Mouse (Mus musculus) adrenal gland, adult 8-10 months (tissue): ENCODE results near the gene Hoxd1. TPM values are rescaled to one million over a fixed set of nuclear protein-coding genes. Genes with fewer than 3 reads are reported as not detected.

Experiments used
- DNase-seq: peaks from one replicate; pipeline ENCODE4 v3.0.0; 2022
- total RNA-seq, 4 experiments: library from RNA; stranded (reverse); gene quantifications; 2 replicates each; pipeline ENCODE4 v1.2.4; 2022

The Hoxd1 gene
- not detected for total RNA-seq

- peak; percentile 20 for DNase-seq
Measured at GRCm38 (mm10) chr2:74762522-74763244, at the start of gene Hoxd1. Hoxd1 (plus strand) TSS chr2:74762980.

DNA sequence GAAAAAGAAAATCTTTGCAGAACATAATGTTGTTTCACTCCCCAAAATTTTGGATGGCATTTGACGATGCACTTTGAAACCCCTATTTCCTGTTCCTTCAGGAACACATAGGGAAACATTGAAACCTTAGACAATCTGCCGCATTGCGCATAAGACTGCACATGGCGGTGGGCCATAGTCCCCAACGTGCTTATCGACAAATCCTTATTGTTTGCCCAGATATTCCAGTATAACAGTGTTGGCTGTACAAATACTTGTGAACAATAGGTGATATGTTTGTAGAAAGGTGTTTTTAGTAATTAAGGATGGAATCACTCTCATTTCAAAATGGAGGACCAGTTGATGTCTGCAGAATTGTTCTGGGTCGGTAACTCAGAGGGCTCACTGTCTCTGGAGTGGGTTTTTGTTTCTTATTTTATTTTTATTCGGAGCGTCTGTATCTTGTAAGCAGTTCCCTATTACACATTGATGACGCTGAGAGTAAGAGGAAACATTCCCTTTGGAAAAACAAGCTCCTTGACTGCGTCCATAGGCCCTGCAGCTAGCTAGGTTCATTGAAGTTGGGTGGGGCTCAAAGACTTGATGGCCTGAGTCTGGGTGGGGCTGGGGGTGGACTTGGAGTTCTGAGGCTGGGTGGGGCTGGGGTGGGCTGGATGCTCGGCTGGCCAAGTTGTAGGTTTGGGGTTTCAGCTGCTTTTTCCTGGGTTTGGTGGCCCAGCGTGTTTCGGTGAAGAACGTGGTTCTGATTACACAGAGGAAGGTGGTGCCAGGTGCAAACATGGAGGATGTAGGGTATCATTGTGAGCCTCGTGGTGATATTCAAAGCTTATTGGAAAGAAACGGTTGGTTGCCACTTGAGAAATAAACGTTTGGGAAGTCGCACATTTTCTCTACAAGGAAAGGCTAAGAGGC lies 49.3 kb upstream of the Hoxd1 start:
- no peak for DNase-seq

GRCm38 (mm10) chr2:74714156-74714789 lies 48.5 kb upstream of the Hoxd1 start:
- no peak for DNase-seq

DNA sequence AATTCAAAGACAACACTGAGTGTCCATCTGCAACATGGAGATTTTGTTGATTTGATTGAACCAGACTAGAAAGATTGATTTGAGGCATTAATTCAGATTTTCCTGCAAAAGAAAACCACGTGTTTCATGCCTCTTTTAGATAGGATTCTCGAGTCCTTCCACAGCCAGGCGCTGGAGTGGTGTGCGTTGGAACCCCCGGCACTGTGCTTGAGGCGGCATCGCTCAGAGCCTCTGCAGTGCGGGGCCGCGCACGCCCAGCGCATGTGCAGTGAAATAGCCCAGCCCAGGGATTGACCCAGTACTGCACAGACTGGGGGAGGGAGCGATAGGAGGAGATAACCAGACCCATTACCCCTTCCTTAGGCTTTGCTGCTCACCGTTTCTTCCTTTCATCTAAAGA lies 47.9 kb upstream of the Hoxd1 start:
- DNase-seq = peak; percentile 45

DNA sequence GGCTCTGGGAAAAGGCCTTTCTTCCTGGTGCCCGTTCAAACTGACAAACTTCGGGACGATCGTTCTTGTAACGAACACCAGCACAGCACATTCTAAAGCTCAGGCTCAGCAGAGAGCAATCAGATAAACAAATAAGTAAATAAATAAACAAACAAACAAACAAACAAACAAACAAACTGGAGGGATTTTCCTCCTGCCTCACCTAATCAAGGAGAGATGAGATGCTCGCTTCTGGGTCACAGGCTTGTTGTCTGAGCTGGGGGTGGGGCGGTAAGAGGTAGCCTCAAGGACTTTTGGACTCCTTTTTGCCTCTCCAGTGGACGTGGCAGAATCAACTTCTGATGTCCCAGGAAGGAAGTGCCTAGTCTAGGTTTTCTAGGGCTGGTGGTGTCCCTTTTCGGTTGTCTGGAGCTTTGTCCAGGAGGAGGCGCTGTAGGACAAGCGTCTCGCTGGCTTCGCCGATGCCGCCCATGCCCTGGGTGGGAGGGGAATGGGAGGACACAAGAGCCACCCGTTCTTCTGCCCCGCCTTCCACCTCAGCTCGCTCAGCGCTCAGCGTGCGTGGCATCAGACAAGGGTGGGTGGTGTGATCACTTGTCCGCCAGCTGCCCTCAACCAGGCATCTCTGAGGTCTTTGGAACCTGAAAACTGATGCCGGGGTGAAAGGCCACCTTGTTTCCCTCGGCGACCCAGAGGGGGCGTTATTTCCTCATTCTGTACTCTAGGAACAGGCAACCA lies 47.1 kb upstream of the Hoxd1 start:
- DNase-seq = peak; percentile 88

GRCm38 (mm10) chr2:74720384-74720783 lies 42.4 kb upstream of the Hoxd1 start:
- no peak for DNase-seq

GRCm38 (mm10) chr2:74720955-74721491 lies 41.8 kb upstream of the Hoxd1 start:
- no peak for DNase-seq

DNA sequence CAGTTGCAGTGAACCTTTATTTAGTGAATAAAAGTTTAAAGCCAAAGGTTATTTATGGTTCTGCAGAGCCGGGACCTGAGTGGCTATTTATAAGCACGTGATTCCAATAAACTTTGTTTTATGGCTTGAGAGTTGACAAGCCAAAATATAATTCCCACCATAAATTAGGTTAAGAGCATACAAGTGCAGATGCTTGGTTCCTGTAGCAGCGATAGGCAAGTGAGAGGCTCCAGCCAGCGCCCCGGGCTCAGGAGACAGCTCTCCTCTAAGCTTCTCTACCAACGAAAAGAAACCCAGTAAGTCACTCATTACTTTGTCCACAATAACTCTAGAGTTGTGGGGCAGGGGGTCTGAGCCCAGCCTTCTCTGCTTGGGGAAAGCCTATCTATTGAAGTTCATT lies 40.9 kb upstream of the Hoxd1 start:
- no peak for DNase-seq

- DNase-seq = no peak
Measured at GRCm38 (mm10) chr2:74722949-74723348, 39.8 kb upstream of the Hoxd1 start.

DNA sequence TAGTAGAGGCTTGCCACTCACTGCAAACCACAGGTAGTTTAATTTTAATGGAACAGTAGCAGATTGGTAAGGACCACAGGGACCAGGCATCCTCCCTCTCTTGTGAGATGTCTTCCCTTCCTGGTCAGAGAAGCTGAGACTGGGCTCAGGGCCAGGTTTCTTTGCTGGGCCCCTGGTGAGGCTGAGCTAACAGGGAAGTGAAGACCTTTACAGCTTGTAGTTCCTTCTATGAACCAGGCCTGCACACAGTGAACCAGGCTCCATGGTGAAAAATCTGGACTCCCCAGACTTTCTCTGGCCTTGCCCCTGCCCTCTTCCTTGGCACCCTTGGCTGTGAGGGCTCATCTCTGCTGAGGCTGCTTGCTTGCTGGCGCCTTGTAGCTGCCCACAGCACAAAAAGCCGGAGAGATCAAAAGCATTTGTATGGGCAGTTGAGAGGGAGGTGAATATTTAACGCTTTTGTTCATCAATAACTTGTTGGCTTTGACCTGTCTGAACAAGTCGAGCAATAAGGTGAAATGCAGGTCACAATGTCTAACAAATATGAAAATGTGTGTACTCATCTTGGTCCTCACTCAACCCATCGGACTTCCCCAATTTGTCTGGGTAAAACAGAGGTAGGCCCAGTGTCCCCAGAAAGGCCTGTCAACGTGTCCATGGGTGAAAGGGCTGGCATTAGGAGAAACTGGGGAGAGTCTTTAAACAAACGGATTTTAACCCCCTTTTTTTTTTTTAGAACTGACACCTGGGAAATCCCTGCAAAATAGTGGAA lies 38.4 kb upstream of the Hoxd1 start:
- no peak for DNase-seq

GRCm38 (mm10) chr2:74725171-74725570 lies 37.6 kb upstream of the Hoxd1 start:
- DNase-seq = no peak

DNA sequence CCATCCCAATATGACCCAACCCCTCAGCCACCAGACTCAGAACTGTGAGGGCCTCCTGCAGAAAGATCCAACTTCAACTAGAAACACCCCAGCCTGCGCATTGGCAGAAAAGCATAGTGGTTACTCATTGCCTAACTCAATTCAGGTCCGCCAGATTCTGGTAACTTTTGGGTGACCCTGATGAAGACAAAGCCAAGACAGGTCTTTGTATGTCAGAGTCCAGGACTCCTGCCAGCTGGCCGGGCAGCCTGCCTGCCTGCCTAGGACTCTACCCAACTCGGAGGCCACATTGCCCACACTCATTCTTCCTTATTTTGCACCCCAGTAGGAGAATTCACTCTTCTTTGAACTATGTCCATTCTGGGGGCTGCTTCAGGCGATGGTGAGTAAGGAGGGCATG lies 36.2 kb upstream of the Hoxd1 start, which contains the start of gene Gm28230:
Gene Gm28230, plus strand, starts transcription at position 178 of the 400 bp plus-strand sequence.
- DNase-seq = no peak

- no peak for DNase-seq
Measured at GRCm38 (mm10) chr2:74726973-74727639, 35.7 kb upstream of the Hoxd1 start.

GRCm38 (mm10) chr2:74727640-74728302 lies 35.0 kb upstream of the Hoxd1 start:
- DNase-seq = no peak

GRCm38 (mm10) chr2:74728303-74728680 lies 34.5 kb upstream of the Hoxd1 start:
- no peak for DNase-seq

DNA sequence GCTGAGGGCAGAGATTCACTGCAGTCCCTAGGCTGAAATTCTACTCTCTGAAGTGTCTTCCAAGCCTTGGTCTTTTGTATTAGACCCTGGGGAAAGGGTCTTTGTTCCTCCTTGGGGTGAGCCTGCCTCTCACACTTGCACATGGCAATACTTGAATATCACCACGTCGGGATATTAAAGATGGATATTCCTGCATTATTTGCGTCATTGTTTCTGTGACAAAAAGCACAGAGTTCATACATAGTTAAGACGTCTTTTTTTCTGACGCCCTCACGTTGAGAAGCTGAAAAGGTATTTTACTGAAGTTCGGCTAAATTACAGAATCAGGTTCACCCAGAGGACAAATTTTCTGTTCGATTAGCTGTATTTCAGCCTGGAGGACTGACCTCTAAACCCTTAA lies 32.4 kb upstream of the Hoxd1 start:
- no peak for DNase-seq

- no peak for DNase-seq
Measured at GRCm38 (mm10) chr2:74731055-74731454, 31.7 kb upstream of the Hoxd1 start.

GRCm38 (mm10) chr2:74731799-74732512 lies 30.8 kb upstream of the Hoxd1 start:
- DNase-seq = no peak

GRCm38 (mm10) chr2:74732513-74733316 lies 30.1 kb upstream of the Hoxd1 start:
- DNase-seq = no peak
